Mouse (Mus musculus) large intestine, adult 2 months (tissue): ENCODE results near the gene Olfr1097. TPM values are rescaled to one million over a fixed set of nuclear protein-coding genes. Genes with fewer than 3 reads are reported as not detected.

ENCODE experiments used
- DNase-seq: peaks from one replicate; pipeline ENCODE4 v3.0.0-alpha.2; 2012; ENCODE audit warnings: low read depth, low spot score
- WGBS: fragments of 180-500 bp; shearing (Covaris S2); methylation state at CpG from one replicate; pipeline ENCODE4 v1.1.7; 2018; 5-methylcytosine and 5-hydroxymethylcytosine counted together
- polyA plus RNA-seq: library from polyadenylated mRNA; depleted of rRNA; stranded (reverse); fragments of >200 nt; gene quantifications from 2 replicates; pipeline ENCODE4 v1.2.3, GENCODE M21; 2012; rRNA removed

The Olfr1097 gene
- polyA plus RNA-seq, result not detected in 2 replicates

DNA sequence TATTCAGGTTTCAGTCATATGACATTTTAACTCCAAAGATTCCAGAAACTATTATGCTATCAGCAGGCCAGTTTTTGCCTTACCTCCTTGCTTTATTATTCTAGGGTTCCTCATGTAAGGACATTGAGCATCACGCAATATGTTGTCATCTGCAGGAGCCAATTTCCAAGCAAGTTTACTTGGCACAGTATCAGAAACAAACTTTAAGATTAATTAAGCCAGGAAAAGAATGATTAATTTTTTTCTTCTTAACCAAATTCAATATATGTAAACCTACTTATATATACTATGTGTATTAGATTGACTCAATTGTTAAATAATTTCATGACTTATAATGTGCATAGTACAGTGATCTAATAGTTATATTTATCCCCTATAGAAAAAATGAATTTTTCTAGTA lies at the start of gene Olfr1097:
Gene Olfr1097 (minus strand): TSS at position 101 of the 400 bp plus-strand sequence.
- DNase-seq, result no peak
- WGBS, result 85% methylated on average over 1 of the region's 1 CpGs

DNA sequence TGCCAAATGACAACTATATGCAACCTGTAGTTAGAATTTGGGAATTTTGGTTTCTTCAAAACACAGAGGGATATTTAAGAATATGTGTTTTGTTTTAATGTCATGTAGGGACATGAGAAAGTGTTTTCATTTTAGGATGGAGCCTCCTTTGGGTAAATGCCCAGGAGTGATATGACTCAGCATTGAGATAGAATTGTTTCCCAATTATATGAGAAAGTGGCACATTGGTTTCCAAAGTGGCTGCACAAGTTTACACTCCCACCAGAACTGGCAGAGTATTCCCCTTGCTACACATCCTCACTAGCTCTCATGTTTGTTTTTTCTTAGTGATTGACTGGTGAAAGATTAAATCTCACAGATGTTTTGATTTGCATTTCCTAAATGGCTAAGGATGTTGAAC lies 34.5 kb upstream of the Olfr1097 start:
- DNase-seq, result no peak

DNA sequence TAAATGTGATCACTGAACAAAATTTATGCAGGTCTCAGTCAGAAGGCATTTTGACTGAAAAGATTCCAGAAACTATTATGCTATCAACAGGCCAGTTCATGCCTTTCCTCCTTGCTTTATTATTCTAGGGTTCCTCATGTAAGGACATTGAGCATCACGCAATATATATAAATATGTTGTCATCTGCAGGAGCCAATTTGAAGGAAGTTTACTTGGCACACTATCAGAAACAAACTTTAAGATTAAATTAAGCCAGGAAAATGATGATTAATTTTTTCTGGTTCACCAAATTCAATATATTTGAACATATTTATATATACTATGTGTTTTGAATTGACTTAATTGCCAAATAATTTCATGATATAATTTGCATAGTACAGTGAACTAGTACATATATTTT lies 32.4 kb upstream of the Olfr1097 start, which contains the start of gene Olfr1098:
Gene Olfr1098 (minus strand): TSS at position 101 of the 400 bp plus-strand sequence.
- no peak for DNase-seq
- WGBS, result 85% methylated on average over 1 of the region's 1 CpGs

DNA sequence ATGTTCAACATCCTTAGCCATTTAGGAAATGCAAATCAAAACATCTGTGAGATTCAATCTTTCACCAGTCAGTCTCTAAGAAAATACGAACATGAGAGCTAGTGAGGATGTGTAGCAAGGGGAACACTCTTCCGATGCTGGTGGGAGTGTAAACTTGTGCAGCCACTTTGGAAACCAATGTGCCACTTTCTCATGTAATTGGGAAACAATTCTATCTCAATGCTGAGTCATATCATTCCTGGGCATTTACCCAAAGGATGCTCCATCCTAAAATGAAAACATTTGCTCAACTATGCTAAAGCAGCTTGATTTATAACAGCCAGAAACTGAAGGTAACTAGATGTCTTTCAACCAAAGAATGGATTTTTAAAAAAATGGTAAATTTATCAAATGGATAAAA lies 13.6 kb upstream of the Olfr1097 start:
- 86% methylated on average over 2 of the region's 2 CpGs for WGBS
- no peak for DNase-seq

DNA sequence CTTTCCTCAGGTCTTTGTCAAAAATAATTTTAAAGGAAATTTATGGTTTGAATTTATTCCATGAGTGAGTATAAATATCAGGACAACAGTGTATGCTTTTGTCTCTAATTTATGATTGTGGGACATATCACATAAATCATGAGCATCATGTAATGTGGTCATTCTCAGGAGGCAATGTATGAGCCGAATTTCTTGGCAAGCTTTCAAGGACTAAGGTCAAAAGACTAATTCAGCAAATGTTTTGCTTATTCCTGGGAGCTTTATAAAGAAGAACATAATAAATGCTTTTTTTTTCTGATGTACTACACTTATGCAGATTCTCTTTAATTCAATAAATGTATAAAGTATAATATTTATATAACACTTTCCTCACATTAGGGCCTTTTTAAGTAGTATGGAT lies 17.3 kb downstream of the Olfr1097 start, which contains the start of gene Gm13723:
Gene Gm13723 (minus strand): TSS at position 101 of the 400 bp plus-strand sequence.
- no peak for DNase-seq
- 36% methylated on average over 1 of the region's 1 CpGs for WGBS

DNA sequence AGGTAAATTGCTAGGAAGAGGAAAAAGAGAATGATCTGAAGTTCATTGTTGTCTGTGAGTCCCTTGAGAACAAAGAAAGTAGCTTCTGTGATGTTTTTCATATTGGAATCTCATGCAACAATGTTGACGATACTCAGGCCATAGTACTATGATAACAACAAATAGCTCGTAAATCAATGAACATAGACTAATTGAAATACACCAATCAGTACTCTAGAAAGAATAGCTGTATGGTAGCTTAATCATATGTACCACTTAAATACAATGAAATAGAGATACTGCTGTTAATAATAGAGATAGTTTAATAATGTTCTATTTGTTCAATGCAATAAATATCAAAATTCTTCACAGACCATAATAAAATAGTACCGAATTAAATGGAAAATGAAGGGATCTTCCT lies 40.4 kb downstream of the Olfr1097 start, which contains the start of gene Olfr1095:
Gene Olfr1095 (minus strand): TSS at position 101 of the 400 bp plus-strand sequence.
- no peak for DNase-seq
- 83% methylated on average over 3 of the region's 3 CpGs for WGBS

Other genes starting within 250 kb of the Olfr1097 start
- not detected in 2 replicates for gene Olfr1085, start 230.2 kb downstream of the Olfr1097 start, polyA plus RNA-seq
- not detected in 2 replicates for gene Olfr1086, start 212.1 kb downstream of the Olfr1097 start, polyA plus RNA-seq
- gene Olfr1087, start 193.8 kb downstream of the Olfr1097 start, polyA plus RNA-seq, result not detected in 2 replicates
- gene Olfr1089, start 158.5 kb downstream of the Olfr1097 start, polyA plus RNA-seq, result not detected in 2 replicates
- gene Olfr1090, start 133.2 kb downstream of the Olfr1097 start, polyA plus RNA-seq, result not detected in 2 replicates
- not detected in 2 replicates for gene Olfr1093, start 109.7 kb downstream of the Olfr1097 start, polyA plus RNA-seq
- gene Olfr141, start 82.2 kb downstream of the Olfr1097 start, polyA plus RNA-seq, result not detected in 2 replicates
- not detected in 2 replicates for gene Olfr1094, start 67.6 kb downstream of the Olfr1097 start, polyA plus RNA-seq
- not detected in 2 replicates for gene Olfr1095, start 40.5 kb downstream of the Olfr1097 start, polyA plus RNA-seq
- gene Gm13723, start 17.4 kb downstream of the Olfr1097 start, polyA plus RNA-seq, result not detected in 2 replicates
- not detected in 2 replicates for gene Olfr1098, start 32.3 kb upstream of the Olfr1097 start, polyA plus RNA-seq
- not detected in 2 replicates for gene Olfr1099, start 68.5 kb upstream of the Olfr1097 start, polyA plus RNA-seq
- not detected in 2 replicates for gene Olfr1100, start 87.7 kb upstream of the Olfr1097 start, polyA plus RNA-seq
- gene Olfr1101, start 99.0 kb upstream of the Olfr1097 start, polyA plus RNA-seq, result not detected in 2 replicates
- not detected in 2 replicates for gene Olfr1102, start 106.2 kb upstream of the Olfr1097 start, polyA plus RNA-seq
- gene Olfr1104, start 134.9 kb upstream of the Olfr1097 start, polyA plus RNA-seq, result not detected in 2 replicates
- not detected in 2 replicates for gene Olfr1105, start 144.3 kb upstream of the Olfr1097 start, polyA plus RNA-seq
- gene Olfr1106, start 160.1 kb upstream of the Olfr1097 start, polyA plus RNA-seq, result not detected in 2 replicates
- not detected in 2 replicates for gene Olfr1107, start 183.6 kb upstream of the Olfr1097 start, polyA plus RNA-seq
- not detected in 2 replicates for gene Olfr1109, start 203.8 kb upstream of the Olfr1097 start, polyA plus RNA-seq
- not detected in 2 replicates for gene Olfr259, start 222.4 kb upstream of the Olfr1097 start, polyA plus RNA-seq
- not detected in 2 replicates for gene Olfr1110, start 248.1 kb upstream of the Olfr1097 start, polyA plus RNA-seq